Mouse (Mus musculus) MEL (cell line): ENCODE measurements around the gene Zfp446. TPM values are rescaled to one million over a fixed set of nuclear protein-coding genes. Genes with fewer than 3 reads are reported as not detected.
A peak's percentile ranks its signal among the peaks of the same experiment; 100 is the strongest.

Experiments
- DNase-seq: peaks from one replicate; pipeline ENCODE4 v3.0.0; 2011; ENCODE audit warnings: low read depth, low spot score
- H3K27ac ChIP-seq: 2 replicates; pipeline ENCODE4 v1.5.1; 2012; ENCODE audit warnings: low read depth, mild to moderate bottlenecking, control low read depth, low read length, moderate library complexity; ENCODE audit not compliant: control insufficient read depth
- H3K27me3 ChIP-seq, 2 experiments: fragments of 150-350 bp in 1 of 2; sonication (generic) in 1 of 2; 2 replicates each; pipeline ENCODE4 v1.6.1; 2012; ENCODE audit warnings: low read length in 2 of 2, mild to moderate bottlenecking in 2 of 2, improper control_type of control experiment in 1 of 2, moderate library complexity in 1 of 2; ENCODE audit not compliant: insufficient read depth in 2 of 2, control insufficient read depth in 1 of 2
- H3K36me3 ChIP-seq, 2 experiments: 2 replicates each; pipeline ENCODE4 v1.6.1; 2012 to 2014; ENCODE audit warnings: low read length in 2 of 2, improper control_type of control experiment in 1 of 2, inconsistent platforms in 1 of 2, mild to moderate bottlenecking in 1 of 2; ENCODE audit not compliant: insufficient read depth in 2 of 2, control insufficient read depth in 1 of 2
- H3K4me1 ChIP-seq, 2 experiments: fragments of 150-350 bp in 1 of 2; sonication (generic) in 1 of 2; 2 replicates each; pipeline ENCODE4 v1.6.1; 2012; ENCODE audit warnings: low read length in 2 of 2, improper control_type of control experiment in 1 of 2, mild to moderate bottlenecking in 1 of 2; ENCODE audit not compliant: insufficient read depth in 2 of 2, control insufficient read depth in 1 of 2
- H3K4me3 ChIP-seq, 2 experiments: fragments of 150-350 bp in 1 of 2; sonication (generic) in 1 of 2; 2 replicates each; pipeline ENCODE4 v1.5.1; 2012; ENCODE audit warnings: low read depth in 2 of 2, low read length in 2 of 2, mild to moderate bottlenecking in 2 of 2, moderate library complexity in 2 of 2, control low read depth in 1 of 2, improper control_type of control experiment in 1 of 2; ENCODE audit not compliant: control insufficient read depth in 1 of 2, insufficient read depth in 1 of 2
- H3K79me2 ChIP-seq: 2 replicates; pipeline ENCODE4 v1.6.1; 2012; ENCODE audit warnings: mild to moderate bottlenecking, low read length, moderate library complexity; ENCODE audit not compliant: control insufficient read depth, poor library complexity, insufficient read depth
- H3K9ac ChIP-seq: 2 replicates; pipeline ENCODE4 v1.6.1; 2012; ENCODE audit warnings: low read depth, mild to moderate bottlenecking, control low read depth, low read length, moderate library complexity; ENCODE audit not compliant: control insufficient read depth, poor library complexity, severe bottlenecking
- H3K9me3 ChIP-seq: fragments of 150-350 bp; sonication (generic); replicated peaks from 2 replicates; pipeline ENCODE4 v1.6.1; 2012; ENCODE audit warnings: mild to moderate bottlenecking, low read length, improper control_type of control experiment, moderate library complexity; ENCODE audit not compliant: insufficient read depth
- BHLHE40 ChIP-seq: IDR thresholded peaks from 2 replicates; pipeline ENCODE4 v1.6.1; 2012; ENCODE audit warnings: low read depth, mild to moderate bottlenecking, inconsistent platforms, low read length, improper control_type of control experiment, borderline replicate concordance
- CHD2 ChIP-seq: IDR thresholded peaks from 2 replicates; pipeline ENCODE4 v1.6.1; 2011; ENCODE audit warnings: low read length, improper control_type of control experiment
- CTCF ChIP-seq, 3 experiments: IDR thresholded peaks in 2 of 3; conservative IDR thresholded peaks in 1 of 3; 2 replicates each; pipeline ENCODE4 v1.5.1; 2011 to 2012; ENCODE audit warnings: low read length in 3 of 3, low read depth in 2 of 3, mild to moderate bottlenecking in 2 of 3, improper control_type of control experiment in 1 of 3, inconsistent platforms in 1 of 3, mixed read lengths in 1 of 3, moderate library complexity in 1 of 3; ENCODE audit not compliant: control insufficient read depth in 1 of 3, insufficient read depth in 1 of 3, poor library complexity in 1 of 3, severe bottlenecking in 1 of 3
- E2F4 ChIP-seq: IDR thresholded peaks from 2 replicates; pipeline ENCODE4 v1.6.1; 2011; ENCODE audit warnings: low read depth, low read length, improper control_type of control experiment, borderline replicate concordance
- EP300 ChIP-seq, 2 experiments: IDR thresholded peaks; 2 replicates each; pipeline ENCODE4 v1.6.1; 2011; ENCODE audit warnings: improper control_type of control experiment in 2 of 2, low read length in 2 of 2, low read depth in 1 of 2, mild to moderate bottlenecking in 1 of 2
- ETS1 ChIP-seq: IDR thresholded peaks from 2 replicates; pipeline ENCODE4 v1.6.1; 2012; ENCODE audit warnings: low read depth, mild to moderate bottlenecking, inconsistent platforms, low read length, improper control_type of control experiment, moderate library complexity
- GABPA ChIP-seq: IDR thresholded peaks from 2 replicates; pipeline ENCODE4 v1.6.1; 2012; ENCODE audit warnings: low read depth, mild to moderate bottlenecking, inconsistent platforms, low read length, improper control_type of control experiment, moderate library complexity
- GATA1 ChIP-seq: IDR thresholded peaks from 2 replicates; pipeline ENCODE4 v1.6.1; 2011; ENCODE audit warnings: low read depth, low read length, improper control_type of control experiment
- JUND ChIP-seq: IDR thresholded peaks from 2 replicates; pipeline ENCODE4 v1.6.1; 2011; ENCODE audit warnings: low read depth, mild to moderate bottlenecking, improper control_type of control experiment, low read length
- KAT2A ChIP-seq: conservative IDR thresholded peaks from 2 replicates; pipeline ENCODE4 v1.6.1; 2012; ENCODE audit warnings: low read depth, low read length, improper control_type of control experiment, inconsistent platforms
- MAFK ChIP-seq: IDR thresholded peaks from 2 replicates; pipeline ENCODE4 v1.6.1; 2011; ENCODE audit warnings: low read depth, mild to moderate bottlenecking, low read length, improper control_type of control experiment, borderline replicate concordance
- MAX ChIP-seq: IDR thresholded peaks from 2 replicates; pipeline ENCODE4 v1.6.1; 2011; ENCODE audit warnings: low read length, improper control_type of control experiment
- MAZ ChIP-seq: IDR thresholded peaks from 2 replicates; pipeline ENCODE4 v1.6.1; 2012; ENCODE audit warnings: low read depth, mild to moderate bottlenecking, inconsistent platforms, low read length, improper control_type of control experiment
- MEF2A ChIP-seq: IDR thresholded peaks from 2 replicates; pipeline ENCODE4 v1.6.1; 2014; ENCODE audit warnings: low read depth, mild to moderate bottlenecking, inconsistent platforms, low read length, improper control_type of control experiment; ENCODE audit not compliant: poor library complexity, insufficient replicate concordance, severe bottlenecking; ENCODE audit errors: extremely low read depth
- MXI1 ChIP-seq: IDR thresholded peaks from 2 replicates; pipeline ENCODE4 v1.6.1; 2011; ENCODE audit warnings: mild to moderate bottlenecking, low read depth, low read length, improper control_type of control experiment
- MYB ChIP-seq: IDR thresholded peaks from 2 replicates; pipeline ENCODE4 v1.6.1; 2011; ENCODE audit warnings: mild to moderate bottlenecking, low read depth, low read length, improper control_type of control experiment
- MYC ChIP-seq: IDR thresholded peaks from 2 replicates; pipeline ENCODE4 v1.6.1; 2011; ENCODE audit warnings: low read depth, mild to moderate bottlenecking, low read length, improper control_type of control experiment, moderate library complexity
- NELFE ChIP-seq: IDR thresholded peaks from 2 replicates; pipeline ENCODE4 v1.6.1; 2011; ENCODE audit warnings: low read depth, low read length, improper control_type of control experiment
- NRF1 ChIP-seq: IDR thresholded peaks from 2 replicates; pipeline ENCODE4 v1.6.1; 2014; ENCODE audit warnings: low read depth, mild to moderate bottlenecking, inconsistent platforms, low read length, improper control_type of control experiment, moderate library complexity; ENCODE audit not compliant: poor library complexity, insufficient read depth, severe bottlenecking
- POLR2A ChIP-seq, 2 experiments: IDR thresholded peaks; 2 replicates each; pipeline ENCODE4 v1.6.1; 2011 to 2012; ENCODE audit warnings: low read length in 2 of 2, mild to moderate bottlenecking in 2 of 2, control low read depth in 1 of 2, improper control_type of control experiment in 1 of 2, low read depth in 1 of 2, moderate library complexity in 1 of 2; ENCODE audit not compliant: control insufficient read depth in 1 of 2, insufficient read depth in 1 of 2, poor library complexity in 1 of 2
- POLR2AphosphoS2 ChIP-seq: IDR thresholded peaks from 2 replicates; pipeline ENCODE4 v1.6.1; 2011; ENCODE audit warnings: low read length, improper control_type of control experiment
- POLR2AphosphoS5 ChIP-seq: IDR thresholded peaks from 2 replicates; pipeline ENCODE4 v1.6.1; 2012; ENCODE audit warnings: low read depth, borderline replicate concordance, mild to moderate bottlenecking, inconsistent platforms, low read length, moderate library complexity, mixed read lengths
- RAD21 ChIP-seq: IDR thresholded peaks from 2 replicates; pipeline ENCODE4 v1.6.1; 2011; ENCODE audit warnings: mild to moderate bottlenecking, low read depth, low read length, improper control_type of control experiment
- RCOR1 ChIP-seq: IDR thresholded peaks from 2 replicates; pipeline ENCODE4 v1.6.1; 2012; ENCODE audit warnings: low read depth, mild to moderate bottlenecking, inconsistent platforms, low read length, improper control_type of control experiment
- SIN3A ChIP-seq: IDR thresholded peaks from 2 replicates; pipeline ENCODE4 v1.6.1; 2012; ENCODE audit warnings: low read length, improper control_type of control experiment, inconsistent platforms
- SMC3 ChIP-seq: IDR thresholded peaks from 2 replicates; pipeline ENCODE4 v1.6.1; 2011; ENCODE audit warnings: low read depth, low read length, improper control_type of control experiment
- TAL1 ChIP-seq: IDR thresholded peaks from 2 replicates; pipeline ENCODE4 v1.6.1; 2012; ENCODE audit warnings: mild to moderate bottlenecking, inconsistent platforms, low read length, moderate library complexity, mixed read lengths
- TBP ChIP-seq: IDR thresholded peaks from 2 replicates; pipeline ENCODE4 v1.8.0; 2011; ENCODE audit warnings: low read depth, low read length, improper control_type of control experiment
- TCF12 ChIP-seq: IDR thresholded peaks from 2 replicates; pipeline ENCODE4 v1.6.1; 2014; ENCODE audit warnings: low read depth, mild to moderate bottlenecking, inconsistent platforms, low read length, improper control_type of control experiment, moderate library complexity
- UBTF ChIP-seq: IDR thresholded peaks from 2 replicates; pipeline ENCODE4 v1.6.1; 2012; ENCODE audit warnings: low read depth, mild to moderate bottlenecking, inconsistent platforms, low read length, improper control_type of control experiment, moderate library complexity, borderline replicate concordance; ENCODE audit not compliant: insufficient read depth
- USF1 ChIP-seq: IDR thresholded peaks from 2 replicates; pipeline ENCODE4 v1.6.1; 2014; ENCODE audit warnings: low read depth, mild to moderate bottlenecking, inconsistent platforms, low read length, improper control_type of control experiment, moderate library complexity
- USF2 ChIP-seq, 2 experiments: IDR thresholded peaks; 2 replicates each; pipeline ENCODE4 v1.6.1; 2011 to 2012; ENCODE audit warnings: improper control_type of control experiment in 2 of 2, low read length in 2 of 2, borderline replicate concordance in 1 of 2, inconsistent platforms in 1 of 2, low read depth in 1 of 2, mild to moderate bottlenecking in 1 of 2; ENCODE audit not compliant: insufficient read depth in 1 of 2
- ZC3H11A ChIP-seq: IDR thresholded peaks from 2 replicates; pipeline ENCODE4 v1.6.1; 2012; ENCODE audit warnings: low read depth, mild to moderate bottlenecking, inconsistent platforms, low read length, improper control_type of control experiment
- ZKSCAN1 ChIP-seq: IDR thresholded peaks from 2 replicates; pipeline ENCODE4 v1.6.1; 2012; ENCODE audit warnings: low read depth, mild to moderate bottlenecking, inconsistent platforms, low read length, improper control_type of control experiment, moderate library complexity
- ZMIZ1 ChIP-seq: IDR thresholded peaks from 2 replicates; pipeline ENCODE4 v1.6.1; 2012; ENCODE audit warnings: low read depth, mild to moderate bottlenecking, inconsistent platforms, low read length, improper control_type of control experiment, moderate library complexity
- ZNF384 ChIP-seq: IDR thresholded peaks from 2 replicates; pipeline ENCODE4 v1.6.1; 2012; ENCODE audit warnings: low read depth, mild to moderate bottlenecking, inconsistent platforms, low read length, improper control_type of control experiment
- polyA plus RNA-seq, 2 experiments: library from polyadenylated mRNA; stranded (reverse) in 1 of 2; unstranded in 1 of 2; fragments of >175 nt in 1 of 2; fragments of >200 nt in 1 of 2; gene quantifications; 2 replicates each; pipeline versions ENCODE4 v1.2.1 to v1.2.4; 2012; ENCODE audit warnings: low replicate concordance in 2 of 2, low read depth in 1 of 2; ENCODE audit not compliant: insufficient read length in 2 of 2, insufficient read depth in 1 of 2, missing spikeins in 1 of 2
- total RNA-seq: library from RNA; depleted of rRNA; stranded (reverse); fragments of 300-350 nt; gene quantifications from 2 replicates; pipeline ENCODE4 v1.2.3, GENCODE M21; 2012

Zfp446 gene
- total and polyA plus RNA-seq, 3 experiments = 3.4 to 4.9 TPM; not detected in 1

DNA sequence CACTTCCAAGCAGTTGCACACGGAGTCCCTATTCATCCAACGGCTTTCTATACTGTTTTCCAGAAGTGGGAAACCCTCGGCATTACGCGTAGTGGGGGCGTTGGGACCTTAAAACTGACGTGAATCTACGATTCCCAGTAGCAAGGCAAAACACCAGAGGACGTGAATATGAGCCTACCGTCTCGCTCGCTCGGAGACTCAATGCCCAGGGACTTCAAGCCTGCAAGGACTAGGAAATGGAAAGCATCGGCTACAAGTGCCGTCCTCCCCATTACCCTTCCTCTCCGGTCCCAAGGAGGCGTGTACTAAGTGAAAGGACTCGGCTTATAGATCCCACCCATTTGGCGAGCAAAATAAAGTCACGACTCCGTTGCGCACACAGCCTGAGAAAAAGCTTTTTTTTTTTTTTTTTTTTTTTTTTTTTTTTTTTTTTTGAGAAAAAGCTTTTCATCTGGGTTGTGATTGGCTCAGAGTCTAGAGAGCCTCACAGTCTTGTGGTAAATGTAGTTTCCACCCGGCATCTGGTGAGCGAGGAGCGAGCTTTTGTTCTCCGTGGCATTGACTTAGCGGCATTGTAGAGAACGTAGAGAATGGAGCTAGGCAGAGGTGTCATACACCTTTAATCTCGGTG lies 16.0 kb upstream of the Zfp446 start:
- Histone ChIP-seq H3K4me3 (peak overlapping the region; percentile 88 to 99), H3K27me3 (no peaks in the 10 kb centered on the region), H3K79me2 (peaks cover 2% of the 10 kb centered on the region; the same call in 1 of the 2 replicates), H3K9ac (peak overlapping the region; percentile 90), H3K4me1 (peaks cover 2 to 16% of the 10 kb centered on the region in 2 experiments), H3K9me3 (no peaks in the 10 kb centered on the region), H3K27ac (peak overlapping the region; percentile 84), H3K36me3 (peaks cover 0 to 12% of the 10 kb centered on the region in 2 experiments; a peak in 2 of 4 replicates)
- peak; percentile 94 for DNase-seq
- no peak for TF ChIP-seq MYB
- no peak for TF ChIP-seq CTCF (IDR thresholded peaks at IDR 0.05 in 2 of 3, conservative IDR thresholded peaks at IDR 0.05 in 1 of 3; ENCODE audit: control insufficient read depth in 1 of 3, insufficient read depth in 1 of 3, low read depth in 2 of 3, low read length in 3 of 3, poor library complexity in 1 of 3, severe bottlenecking in 1 of 3)
- peak; percentile 68 for TF ChIP-seq KAT2A
- peak; percentile 56 for TF ChIP-seq NRF1
- TF ChIP-seq ZNF384 = peak; percentile 100
- TF ChIP-seq MAFK = no peak
- no peak for TF ChIP-seq RCOR1
- TF ChIP-seq GATA1 = no peak
- 0 out of 2 replicates have a peak, but pooled peaks have one; percentile 61 for TF ChIP-seq MAZ
- peak in 1 of 2 experiments; percentile 66; a peak in 2 of 4 replicates for TF ChIP-seq POLR2A (IDR thresholded peaks at IDR 0.05; ENCODE audit: control insufficient read depth in 1 of 2, insufficient read depth in 1 of 2, low read depth in 1 of 2, low read length in 2 of 2, poor library complexity in 1 of 2)
- TF ChIP-seq MXI1 = peak; percentile 93
- peak; percentile 64; the same call in 1 of the 2 replicates for TF ChIP-seq MAX
- peak; percentile 73 for TF ChIP-seq NELFE
- TF ChIP-seq ZMIZ1 = peak; percentile 77
- 0 out of 2 replicates have a peak, but pooled peaks have one; percentile 64 for TF ChIP-seq MYC
- peak; percentile 63 for TF ChIP-seq ETS1
- no peak for TF ChIP-seq TCF12
- TF ChIP-seq UBTF = no peak
- TF ChIP-seq E2F4 = no peak
- TF ChIP-seq POLR2AphosphoS2 = peak; percentile 59; the same call in 1 of the 2 replicates
- 0 out of 4 replicates have a peak, but pooled peaks of 1 of the 2 experiments have one; percentile 17 for TF ChIP-seq EP300 (IDR thresholded peaks at IDR 0.05; ENCODE audit: low read depth in 1 of 2, low read length in 2 of 2)
- peak; percentile 85; the same call in 1 of the 2 replicates for TF ChIP-seq ZKSCAN1
- no peak for TF ChIP-seq JUND
- no peak for TF ChIP-seq USF2 (IDR thresholded peaks at IDR 0.05; ENCODE audit: borderline replicate concordance in 1 of 2, insufficient read depth in 1 of 2, low read depth in 1 of 2, low read length in 2 of 2)
- no peak for TF ChIP-seq RAD21
- peak; percentile 64 for TF ChIP-seq BHLHE40
- TF ChIP-seq CHD2 = no peak
- peak; percentile 95 for TF ChIP-seq SIN3A
- no peak for TF ChIP-seq ZC3H11A
- no peak for TF ChIP-seq MEF2A
- no peak for TF ChIP-seq TAL1
- TF ChIP-seq GABPA = no peak
- peak; percentile 91 for TF ChIP-seq TBP
- no peak for TF ChIP-seq USF1
- TF ChIP-seq POLR2AphosphoS5 = no peak
- no peak for TF ChIP-seq SMC3
